Mouse (Mus musculus) frontal cortex, adult 2 months (tissue): Measurements from ENCODE around the gene Naip1. TPM values are rescaled to one million over a fixed set of nuclear protein-coding genes. Genes with fewer than 3 reads are reported as not detected.
"Not testable (repeated sequence)": the region's sequence is repeated elsewhere in the genome, so short reads cannot be mapped to it uniquely, and the experiment has no call there.

Experiments
- DNase-seq, 2 experiments: peaks; one replicate each; pipeline ENCODE4 v3.0.0; 2022; ENCODE audit warnings: low spot score in 1 of 2; ENCODE audit errors: extremely low spot score in 1 of 2
- polyA plus RNA-seq: library from polyadenylated mRNA; depleted of rRNA; stranded (reverse); fragments of >200 nt; gene quantifications from 2 replicates; pipeline ENCODE4 v1.2.3, GENCODE M21; 2012; rRNA removed

The Naip1 gene
- 0.22 and 0.40 TPM in 2 replicates for polyA plus RNA-seq

DNA sequence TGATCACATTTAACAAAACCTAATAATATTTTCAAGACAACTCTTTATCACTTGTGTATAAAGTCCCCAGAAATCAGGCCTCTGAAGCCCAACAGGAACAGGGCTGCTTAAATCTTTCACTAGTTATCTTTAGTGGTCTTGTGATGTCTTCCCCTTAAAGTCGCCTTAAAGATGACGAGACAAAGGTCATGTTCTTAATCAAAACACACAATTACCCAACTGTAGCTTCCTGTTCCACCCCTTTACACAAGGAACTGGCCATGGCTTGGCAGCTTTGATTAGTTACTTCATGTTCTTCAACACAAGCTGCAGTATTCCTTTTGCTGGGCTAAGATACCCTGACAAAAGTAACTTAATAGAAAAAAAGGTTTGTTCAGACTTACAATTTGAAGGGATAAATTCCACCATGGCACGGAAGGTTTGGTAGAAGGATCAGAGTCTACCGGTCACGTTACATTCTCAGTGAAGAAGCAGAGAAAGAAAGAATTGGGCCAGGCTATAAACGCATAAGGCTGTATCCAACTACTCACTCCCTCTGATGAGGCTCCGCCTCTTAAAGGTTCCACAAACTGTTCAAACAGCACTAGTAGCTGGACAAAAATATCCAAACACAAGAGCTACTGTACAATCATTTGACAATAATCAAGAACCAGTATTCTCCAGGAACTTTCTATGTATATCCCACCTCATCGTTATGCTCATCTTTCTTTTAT lies at the start of gene Naip1:
Gene Naip1 (minus strand): TSS at position 455 of the 713 bp plus-strand sequence.
- not testable (repeated sequence) for DNase-seq

DNA sequence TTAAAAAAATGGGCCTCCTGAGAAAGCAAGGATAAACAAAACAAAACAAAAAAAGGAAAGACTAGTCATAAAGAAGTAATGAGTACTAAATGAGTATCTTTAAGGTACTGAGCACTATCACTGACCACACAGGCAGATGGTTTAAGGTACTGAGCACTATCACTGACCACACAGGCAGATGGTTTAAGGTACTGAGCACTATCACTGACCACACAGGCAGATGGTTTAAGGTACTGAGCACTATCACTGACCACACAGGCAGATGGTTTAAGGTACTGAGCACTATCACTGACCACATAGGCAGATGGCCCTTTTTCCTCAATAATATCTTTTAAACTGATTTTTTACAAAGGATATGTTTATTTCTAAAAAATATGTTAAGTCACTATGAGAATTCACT lies 47.0 kb upstream of the Naip1 start:
- not testable (repeated sequence) for DNase-seq

GRCm38 (mm10) chr13:100495337-100495736 lies 42.7 kb upstream of the Naip1 start:
- no peak for DNase-seq

DNA sequence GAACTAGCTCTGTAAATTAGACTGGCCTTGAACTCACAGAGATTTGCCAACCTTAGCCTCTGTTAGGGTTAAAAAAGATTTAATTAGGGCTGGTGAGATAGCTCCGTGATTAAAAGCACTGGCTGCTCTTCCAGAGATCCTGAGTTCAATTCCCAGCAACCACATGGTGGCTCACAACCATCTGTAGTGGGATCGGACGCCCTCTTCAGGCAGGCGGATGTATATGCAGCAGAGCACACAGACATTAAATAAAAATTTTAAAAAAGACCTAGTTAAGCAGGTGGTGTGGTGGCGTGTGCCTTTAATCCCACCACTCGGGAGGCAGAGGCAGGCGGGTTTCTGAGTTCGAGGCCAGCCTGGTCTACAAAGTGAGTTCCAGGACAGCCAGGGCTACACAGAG lies 41.7 kb upstream of the Naip1 start:
- not testable (repeated sequence) for DNase-seq

GRCm38 (mm10) chr13:100493313-100493712 lies 40.6 kb upstream of the Naip1 start:
- DNase-seq = no peak

DNA sequence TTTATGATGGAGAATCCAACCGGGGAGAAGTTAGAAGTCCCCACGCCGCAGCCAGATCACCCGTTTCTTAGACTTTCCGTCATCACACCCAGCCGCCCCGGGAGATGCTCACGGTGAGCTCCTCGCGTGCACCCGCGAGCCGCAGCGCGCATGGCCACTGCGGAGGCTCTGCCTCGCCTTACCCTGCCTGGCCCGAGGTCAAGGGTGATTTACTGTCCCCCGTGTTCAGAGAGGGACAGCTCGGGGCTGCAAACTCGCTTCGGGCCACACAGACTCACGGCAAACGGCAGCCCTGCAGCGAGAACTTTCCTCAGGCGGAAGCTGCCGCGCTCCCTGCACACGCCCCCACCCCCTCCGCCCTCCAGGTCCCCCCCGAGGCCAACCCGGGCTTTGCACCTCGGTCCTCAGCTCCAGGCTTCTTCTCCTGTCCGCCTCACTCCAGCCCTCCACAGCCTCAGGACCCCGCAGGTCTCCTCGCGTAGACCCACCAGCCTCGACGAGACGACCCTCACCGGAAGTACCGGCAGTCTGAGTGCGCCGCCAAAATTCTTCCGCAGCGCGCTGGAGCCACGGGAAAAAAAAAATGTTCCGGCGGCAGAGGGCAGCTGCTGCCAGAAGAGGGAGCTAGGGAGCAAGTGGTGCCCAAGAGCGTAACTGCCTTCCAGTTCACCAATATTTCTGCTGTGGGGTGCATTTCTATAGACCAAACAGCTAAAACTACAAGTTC lies 39.6 kb upstream of the Naip1 start, which contains the start of gene Gtf2h2:
Gene Gtf2h2 (minus strand): TSS at position 519 of the 727 bp plus-strand sequence.
- DNase-seq = peak; percentile 31 to 91

DNA sequence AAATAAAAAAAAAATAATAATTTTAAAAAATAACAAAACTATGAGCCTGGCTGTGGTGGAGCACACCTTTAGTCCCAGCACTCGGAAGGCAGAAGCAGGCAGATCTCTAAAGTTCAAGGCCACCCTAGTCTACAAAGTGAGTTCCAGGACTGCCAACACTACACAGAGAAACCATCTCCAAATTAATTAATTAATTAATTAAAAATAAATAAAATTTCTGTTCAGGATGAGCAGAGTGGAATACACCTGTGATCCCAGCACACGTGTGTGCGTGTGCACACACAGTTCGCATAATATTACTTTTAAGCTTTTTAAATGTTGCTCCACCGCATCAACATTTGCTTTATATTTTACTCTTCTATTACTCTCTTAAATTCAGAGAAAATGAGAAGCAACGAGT lies 39.0 kb upstream of the Naip1 start:
- DNase-seq = no peak

DNA sequence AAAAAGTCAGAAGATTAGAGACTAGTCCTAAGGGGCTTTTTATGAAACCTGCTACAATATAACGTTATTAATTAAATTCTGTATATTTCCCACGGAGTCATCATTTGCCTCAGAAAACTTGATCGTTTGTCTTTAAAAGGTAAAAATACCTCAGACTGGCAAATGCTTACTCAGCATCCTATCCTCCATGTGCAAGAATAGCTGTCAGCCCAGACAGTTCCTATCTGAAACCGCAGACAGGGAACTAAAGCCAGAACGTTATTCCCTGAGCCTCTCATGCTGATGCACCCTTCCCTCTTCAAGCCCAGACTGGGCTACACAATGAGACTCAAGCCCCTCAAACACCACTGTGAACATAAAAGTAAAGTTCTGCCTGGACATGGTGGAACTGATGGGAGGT lies 37.8 kb upstream of the Naip1 start:
- peak in 1 of 2 experiments; percentile 3 for DNase-seq

- DNase-seq = no peak
These were observed 30.9 kb upstream of the Naip1 start for GRCm38 (mm10) chr13:100483610-100484009.

DNA sequence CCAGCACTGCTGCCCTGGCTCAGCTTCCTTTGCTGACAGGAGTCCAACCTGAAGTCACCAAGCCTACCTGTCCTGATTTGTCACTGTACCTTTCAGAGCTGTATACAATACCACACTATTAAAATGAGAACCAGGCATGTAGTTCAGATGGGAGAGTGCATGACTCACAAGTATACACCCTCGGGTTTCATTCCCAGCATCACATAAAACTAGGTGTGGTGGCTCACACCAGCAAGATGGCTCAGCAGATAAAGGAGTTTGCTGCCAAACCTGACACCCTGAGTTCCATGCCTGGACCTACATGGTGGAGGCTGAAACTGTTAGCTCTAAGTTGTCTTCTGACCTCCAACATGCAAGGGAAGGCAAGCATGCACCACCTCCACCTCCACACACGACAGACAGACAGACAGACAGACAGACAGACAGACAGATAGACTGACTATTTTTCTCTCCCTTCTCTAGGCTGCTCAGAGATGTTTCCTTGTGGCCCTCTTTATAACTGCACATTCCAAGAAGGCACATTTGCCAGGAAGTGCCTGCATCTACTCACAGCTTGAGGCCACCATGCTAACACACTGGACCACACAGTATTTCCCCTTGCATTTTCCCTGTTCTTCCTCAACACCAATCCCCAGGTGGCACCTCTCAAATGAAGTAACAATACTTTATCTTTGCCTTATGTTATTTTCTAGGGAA lies 11.0 kb upstream of the Naip1 start:
- DNase-seq = no peak

DNA sequence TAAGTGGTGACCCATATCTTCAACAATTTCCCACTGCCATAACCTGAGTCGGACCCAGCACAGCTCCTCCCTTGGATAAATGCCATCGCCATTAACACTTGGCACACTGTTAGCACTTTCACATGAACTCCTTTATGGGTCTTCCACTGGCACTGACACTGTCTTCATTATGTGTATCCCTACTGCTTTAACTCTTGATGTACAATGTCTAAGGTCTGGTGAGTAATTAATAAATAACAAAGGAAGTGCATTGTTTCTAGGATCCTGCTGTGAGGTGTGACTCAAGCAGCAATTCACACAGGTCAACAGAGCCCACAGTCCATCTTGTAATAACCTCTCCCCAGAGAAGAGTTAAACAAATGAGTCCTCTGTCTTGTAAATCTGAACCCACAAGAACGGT lies 8.7 kb upstream of the Naip1 start:
- no peak for DNase-seq

GRCm38 (mm10) chr13:100449495-100449894 lies 3.2 kb downstream of the Naip1 start:
- no peak for DNase-seq

- no peak for DNase-seq
These were observed 12.6 kb downstream of the Naip1 start for GRCm38 (mm10) chr13:100440116-100440515.

DNA sequence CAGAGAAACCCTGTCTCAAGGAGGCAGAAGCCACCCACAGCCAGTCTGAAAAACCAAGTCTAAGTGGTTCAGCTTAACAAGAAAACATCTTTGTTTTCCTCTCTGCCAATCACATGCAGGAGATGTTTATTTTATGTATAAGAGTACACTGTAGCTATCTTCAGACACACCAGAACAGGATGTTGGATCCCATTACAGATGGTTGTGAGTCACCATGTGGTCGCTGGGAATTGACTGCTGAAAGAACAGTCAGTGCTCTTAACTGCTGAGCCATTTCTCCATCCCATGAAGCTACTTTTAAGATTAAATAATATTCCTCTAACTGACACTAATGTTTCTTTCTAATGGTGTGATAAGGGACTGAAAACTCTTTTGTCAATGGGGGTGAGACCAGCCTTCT lies 14.0 kb downstream of the Naip1 start:
- no peak for DNase-seq

DNA sequence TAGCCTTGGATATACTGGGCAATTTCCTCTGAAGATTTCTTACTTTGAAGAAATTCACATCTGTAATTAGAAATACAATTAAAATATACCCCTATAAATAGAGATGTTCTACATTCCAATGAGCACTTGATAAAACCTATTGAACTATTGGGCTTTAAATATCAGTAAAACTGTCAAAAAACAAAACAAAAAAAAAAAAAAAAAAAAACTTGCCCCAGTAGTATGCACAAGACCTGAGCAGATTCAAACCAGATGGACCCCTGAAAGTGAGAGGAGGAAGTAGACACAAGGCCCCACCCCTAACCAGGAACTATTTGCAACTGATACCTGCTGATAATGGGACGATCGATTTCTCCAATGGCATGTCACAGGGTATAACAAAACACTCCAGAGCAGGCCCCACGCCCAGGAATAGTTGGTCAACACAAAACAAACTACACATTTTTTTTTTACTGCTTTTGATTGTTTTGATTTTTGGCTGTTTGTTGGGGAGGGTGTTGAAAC lies 15.3 kb downstream of the Naip1 start:
- no peak for DNase-seq

DNA sequence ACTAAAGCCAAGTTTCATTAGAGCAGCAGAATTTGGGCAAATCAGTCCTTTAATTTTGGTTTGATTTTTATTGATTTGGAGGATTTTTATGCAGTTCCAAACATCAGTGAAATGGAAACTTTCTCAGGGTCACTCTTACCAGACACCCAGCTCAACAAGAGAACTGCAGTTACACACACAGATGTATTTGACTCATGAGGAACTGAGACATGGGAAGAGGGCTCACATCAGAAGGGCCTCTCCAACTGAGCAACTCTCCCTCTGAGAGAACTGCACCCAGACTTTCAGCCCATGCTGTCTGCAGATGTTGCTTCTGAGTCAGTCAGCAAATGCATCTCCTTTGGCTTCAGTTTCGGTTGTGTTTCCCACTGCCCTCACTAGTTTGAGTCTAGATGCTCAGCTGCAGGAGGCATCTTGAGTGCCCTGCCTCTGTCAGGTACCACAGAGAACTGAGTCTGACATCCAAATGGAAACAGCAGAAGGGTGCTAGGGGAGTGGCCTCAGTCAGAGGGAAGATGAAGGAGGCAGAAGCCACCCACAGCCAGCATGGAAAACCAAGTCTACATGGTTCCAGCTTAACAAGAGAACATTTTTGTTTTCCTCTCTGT lies 16.0 kb downstream of the Naip1 start:
- DNase-seq = not testable (repeated sequence)

- DNase-seq = not testable (repeated sequence)
These were observed 32.7 kb downstream of the Naip1 start for GRCm38 (mm10) chr13:100419958-100420357.

- no peak for DNase-seq
These were observed 38.2 kb downstream of the Naip1 start for GRCm38 (mm10) chr13:100414428-100414827.

DNA sequence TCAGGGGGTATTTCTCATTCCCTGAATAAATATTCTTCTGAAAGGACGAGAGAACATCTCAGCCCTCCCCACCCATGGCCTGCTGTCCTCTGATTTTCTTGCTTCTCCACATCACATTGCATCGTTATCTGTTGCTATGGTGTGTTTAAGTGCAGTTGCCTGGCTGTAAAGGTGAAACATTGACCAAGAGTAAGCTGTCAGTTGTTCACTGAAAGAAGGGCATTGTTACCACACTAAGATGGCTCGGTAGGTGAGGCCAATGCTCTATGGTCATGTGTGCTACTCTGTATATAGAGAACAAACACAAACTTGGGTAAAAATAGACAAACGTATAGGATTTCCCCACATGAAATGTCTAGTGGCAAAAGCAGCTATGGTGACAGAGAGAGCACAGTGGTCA lies 42.8 kb downstream of the Naip1 start:
- DNase-seq = no peak

GRCm38 (mm10) chr13:100409181-100409580 lies 43.5 kb downstream of the Naip1 start:
- DNase-seq = no peak

DNA sequence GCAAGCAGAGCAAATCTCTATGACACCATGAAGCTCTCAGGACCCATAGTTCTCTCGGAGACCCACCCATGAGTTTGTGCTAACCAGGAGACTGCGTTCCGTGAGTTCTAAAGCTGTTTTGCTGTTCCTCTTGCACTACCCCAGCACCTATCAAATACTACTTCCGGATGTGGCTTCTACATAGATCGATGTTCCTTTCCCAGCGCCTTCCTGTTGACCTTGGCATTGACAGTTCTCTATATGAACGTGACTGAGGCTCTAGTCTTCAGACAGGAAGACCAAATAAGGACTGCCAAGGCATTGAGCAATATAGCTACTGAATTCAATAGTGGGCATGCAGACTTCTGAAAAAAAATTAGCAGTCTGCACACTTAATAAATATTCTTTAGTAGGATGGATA lies 44.4 kb downstream of the Naip1 start:
- no peak for DNase-seq
